9 mouse cellular contexts compared by ENCODE assay signal in genomic region chr11:79094727-79095126, GRCm38 (mm10). TPM values are rescaled to one million over a fixed set of nuclear protein-coding genes. Genes with fewer than 3 reads are reported as not detected.
DNase-seq lines count a peak whose midpoint lies in the region; ATAC-seq and TF ChIP-seq lines count a peak whose summit lies in the region.
"Had no signal": no experiment of that assay in that cellular context is flagged by ENCODE, and none has a peak within 500 bp of the region (broad histone marks: within the 10 kb centered on the region; RNA-seq: fewer than 3 reads in every experiment).

No protein-coding gene starts in this region.

- H3K4me3 ChIP-seq in CH12.LX (replicated peaks in 1 of 3; ENCODE audit: low read depth in 2 of 3, low read length in 2 of 3, poor library complexity in 1 of 3), result no peak overlapping the region
- H3K4me3 ChIP-seq in heart, embryonic 11.5 days (ENCODE audit: low read depth, low read length), result no peak overlapping the region
- H3K4me3 ChIP-seq in kidney, embryonic 14.5 days (ENCODE audit: low read length), result no peak overlapping the region
- H3K4me3 ChIP-seq: hindbrain, embryonic 15.5 days had no signal

- TF ChIP-seq CTCF in CH12.LX (conservative IDR thresholded peaks at IDR 0.05 in 1 of 2, IDR thresholded peaks at IDR 0.05 in 1 of 2; ENCODE audit: low read depth in 2 of 2, low read length in 2 of 2), result no peak
- no peak for TF ChIP-seq CTCF in brain, embryonic 14.5 days (IDR thresholded peaks at IDR 0.05; ENCODE audit: borderline replicate concordance, extremely low read depth, insufficient read depth, insufficient read length)

- no peaks in the 10 kb centered on the region for H3K9me3 ChIP-seq in CH12.LX (replicated peaks; ENCODE audit: low read length)
- no peaks in the 10 kb centered on the region for H3K9me3 ChIP-seq in heart, embryonic 11.5 days (replicated peaks; ENCODE audit: control insufficient read depth, low read length)
- no peaks in the 10 kb centered on the region for H3K9me3 ChIP-seq in kidney, embryonic 14.5 days (ENCODE audit: control insufficient read depth, low read length)
- H3K9me3 ChIP-seq: hindbrain, embryonic 15.5 days had no signal

- dilution Hi-C loops in CH12.LX (cut with MboI; ENCODE audit: extremely low pct_ligation_motif_present, extremely low pct_unique_long_range_greater_than_20kb, low sequenced_read_pairs), result no loop called here

- no peak for DNase-seq in CH12.LX (ENCODE audit: extremely low read depth)
- DNase-seq in brain, embryonic 14.5 days (ENCODE audit: low read depth), result peak; percentile 28
- peak; percentile 72 for DNase-seq in lung, postnatal 36 days
- no peak for DNase-seq in cerebellum, postnatal 25 days
- no peak for DNase-seq in adrenal gland, adult 18-20 months (ENCODE audit: low spot score in 2 of 2)
- DNase-seq in thymus, postnatal 25 days, result no peak

- H3K27me3 ChIP-seq in CH12.LX (replicated peaks), result no peaks in the 10 kb centered on the region
- H3K27me3 ChIP-seq in heart, embryonic 11.5 days (ENCODE audit: control insufficient read depth, insufficient read depth, low read length), result no peaks in the 10 kb centered on the region
- no peaks in the 10 kb centered on the region for H3K27me3 ChIP-seq in kidney, embryonic 14.5 days (ENCODE audit: control insufficient read depth, insufficient read depth, low read length)
- H3K27me3 ChIP-seq: hindbrain, embryonic 15.5 days had no signal

- H3K4me2 ChIP-seq in CH12.LX (ENCODE audit: insufficient read depth, low read depth, poor library complexity, severe bottlenecking), result peak overlapping the region; percentile 25
- no peak overlapping the region for H3K4me2 ChIP-seq in heart, embryonic 11.5 days
- H3K4me2 ChIP-seq in kidney, embryonic 14.5 days (replicated peaks; ENCODE audit: low read depth, low read length), result no peak overlapping the region
- H3K4me2 ChIP-seq: hindbrain, embryonic 15.5 days had no signal

- WGBS in heart, embryonic 11.5 days (ENCODE audit: insufficient replicate concordance), result 19% methylated on average over 5 of the region's 5 CpGs
- 59% methylated on average over 5 of the region's 5 CpGs for WGBS in kidney, embryonic 14.5 days

- peaks cover 69 to 96% of the 10 kb centered on the region in 2 experiments for H3K4me1 ChIP-seq in CH12.LX (ENCODE audit: control insufficient read depth in 1 of 2, insufficient read depth in 2 of 2)
- peaks cover 51% of the 10 kb centered on the region for H3K4me1 ChIP-seq in heart, embryonic 11.5 days (ENCODE audit: control insufficient read depth, insufficient read depth, low read length)
- peaks cover 14% of the 10 kb centered on the region for H3K4me1 ChIP-seq in kidney, embryonic 14.5 days (ENCODE audit: control insufficient read depth, insufficient read depth, low read length)

- H3K27ac ChIP-seq in CH12.LX (ENCODE audit: insufficient read depth, low read depth), result peak overlapping the region; percentile 74
- peak overlapping the region; percentile 85 for H3K27ac ChIP-seq in heart, embryonic 11.5 days (ENCODE audit: low read depth, low read length)
- H3K27ac ChIP-seq in kidney, embryonic 14.5 days (ENCODE audit: low read depth, low read length), result peak overlapping the region; percentile 59; the same call in 1 of the 2 replicates

- no peak for TF ChIP-seq POLR2A in CH12.LX (IDR thresholded peaks at IDR 0.05; ENCODE audit: low read depth, low read length)
- TF ChIP-seq POLR2A in brain, embryonic 14.5 days (IDR thresholded peaks at IDR 0.05; ENCODE audit: borderline replicate concordance, extremely low read depth, insufficient read depth, insufficient read length, poor library complexity, severe bottlenecking), result no peak

- peaks cover 13 to 66% of the 10 kb centered on the region in 2 experiments for H3K36me3 ChIP-seq in CH12.LX (replicated peaks in 1 of 2; ENCODE audit: control insufficient read depth in 1 of 2, insufficient read depth in 1 of 2, low read length in 1 of 2)
- H3K36me3 ChIP-seq in heart, embryonic 11.5 days (ENCODE audit: control insufficient read depth, insufficient read depth, low read length), result no peaks in the 10 kb centered on the region
- H3K36me3 ChIP-seq in kidney, embryonic 14.5 days (ENCODE audit: control insufficient read depth, insufficient read depth, low read length), result no peaks in the 10 kb centered on the region
- H3K36me3 ChIP-seq: hindbrain, embryonic 15.5 days had no signal

- in situ Hi-C loops in CH12.LX (cut with MboI; ENCODE audit: low pct_ligation_motif_present, low pct_unique_long_range_greater_than_20kb, low sequenced_read_pairs), result no loop called here

- no peak for ATAC-seq in heart, embryonic 11.5 days (replicated peaks; ENCODE audit: insufficient number of reproducible peaks, low FRiP score, low TSS enrichment)
- no peak for ATAC-seq in kidney, embryonic 14.5 days (ENCODE audit: low FRiP score, low TSS enrichment)

- no peak for TF ChIP-seq EP300 in CH12.LX (IDR thresholded peaks at IDR 0.05; ENCODE audit: low read length)

- no peak for TF ChIP-seq RAD21 in CH12.LX (IDR thresholded peaks at IDR 0.05; ENCODE audit: low read depth, low read length)

- peaks cover 50% of the 10 kb centered on the region for H3K79me2 ChIP-seq in CH12.LX (replicated peaks; ENCODE audit: control insufficient read depth, extremely low read depth, insufficient read depth, poor library complexity, severe bottlenecking)

- no peak overlapping the region for H3K9ac ChIP-seq in CH12.LX (ENCODE audit: insufficient read depth, low read depth)
- peak overlapping the region; percentile 11; the same call in 1 of the 2 replicates for H3K9ac ChIP-seq in heart, embryonic 11.5 days (ENCODE audit: low read depth, low read length)
- H3K9ac ChIP-seq in kidney, embryonic 14.5 days (ENCODE audit: low read depth, low read length), result no peak overlapping the region
- H3K9ac ChIP-seq: hindbrain, embryonic 15.5 days had no signal

TF ChIP-seq in CH12.LX, 34 proteins besides CTCF, POLR2A, EP300 and RAD21:
- TF ChIP-seq ELF1 (IDR thresholded peaks at IDR 0.05; ENCODE audit: low read depth, low read length) (no peak), ZC3H11A (IDR thresholded peaks at IDR 0.05; ENCODE audit: low read depth, low read length) (no peak), NRF1 (IDR thresholded peaks at IDR 0.05; ENCODE audit: low read depth, low read length) (no peak; the same call in 1 of the 2 replicates), BHLHE40 (IDR thresholded peaks at IDR 0.05; ENCODE audit: low read depth, low read length) (no peak), IRF4 (IDR thresholded peaks at IDR 0.05; ENCODE audit: low read depth, low read length) (no peak), ZNF384 (IDR thresholded peaks at IDR 0.05; ENCODE audit: low read depth, low read length) (no peak), JUN (IDR thresholded peaks at IDR 0.05; ENCODE audit: insufficient read depth, low read depth, low read length) (no peak), PAX5 (IDR thresholded peaks at IDR 0.05; ENCODE audit: low read length) (no peak), MYC (IDR thresholded peaks at IDR 0.05; ENCODE audit: low read depth, low read length) (no peak), KAT2A (IDR thresholded peaks at IDR 0.05; ENCODE audit: insufficient replicate concordance, low read length) (no peak), HCFC1 (IDR thresholded peaks at IDR 0.05; ENCODE audit: low read depth, low read length) (no peak), MAFK (IDR thresholded peaks at IDR 0.05; ENCODE audit: insufficient replicate concordance, low read length) (no peak), MEF2A (IDR thresholded peaks at IDR 0.05; ENCODE audit: borderline replicate concordance, low read depth, low read length) (no peak), SMC3 (IDR thresholded peaks at IDR 0.05; ENCODE audit: low read depth, low read length) (no peak), RCOR1 (conservative IDR thresholded peaks at IDR 0.05; ENCODE audit: low read depth, low read length) (no peak), UBTF (IDR thresholded peaks at IDR 0.05; ENCODE audit: low read depth, low read length) (no peak), ETS1 (conservative IDR thresholded peaks at IDR 0.05; ENCODE audit: low read depth, low read length) (no peak)

RNA-seq across cellular contexts. Expression of gene Ksr1, which starts 51.5 kb away (rescaled TPM):
- total RNA-seq in CH12.LX (2012; rRNA removed) (63.8 and 73.1 TPM in 2 replicates), CH12.LX (2014; rRNA removed) (21.3 and 22.5 TPM in 2 replicates)
- polyA plus RNA-seq in CH12.LX (2012; ENCODE audit: insufficient read length, low read depth), result 48.9 and 61.2 TPM in 2 replicates
- 23.3 and 26.9 TPM in 2 replicates for polyA plus RNA-seq in brain, embryonic 14.5 days (2012; rRNA removed)
- 4.4 and 4.6 TPM in 2 replicates for polyA plus RNA-seq in heart, embryonic 11.5 days (2014; fragmentation: Nextera tagmentation; extraction: Ambion mirVana)
- polyA plus RNA-seq in kidney, embryonic 14.5 days (2014; fragmentation: Nextera tagmentation; extraction: Ambion mirVana), result 2.7 and 4.1 TPM in 2 replicates
- total RNA-seq in adrenal gland, adult 18-20 months (2021), result 1 to 10 TPM; 6.7 to 7.4 TPM

Comparison
In these comparisons a context has a peak if more than half of its experiments do, and no peak if none do; other contexts are left out.
1. DNase-seq: peak in brain, embryonic 14.5 days (single experiment) and lung, postnatal 36 days (single experiment); none in CH12.LX (single experiment), cerebellum, postnatal 25 days (0 of 2), adrenal gland, adult 18-20 months (0 of 2) and thymus, postnatal 25 days (single experiment).
2. Peak in every context shown above with its lines, with median percentiles within 50 percentile points of each other: H3K27ac ChIP-seq.